Comparison of ENCODE assay signal across 8 mouse cellular contexts in the genomic region with DNA sequence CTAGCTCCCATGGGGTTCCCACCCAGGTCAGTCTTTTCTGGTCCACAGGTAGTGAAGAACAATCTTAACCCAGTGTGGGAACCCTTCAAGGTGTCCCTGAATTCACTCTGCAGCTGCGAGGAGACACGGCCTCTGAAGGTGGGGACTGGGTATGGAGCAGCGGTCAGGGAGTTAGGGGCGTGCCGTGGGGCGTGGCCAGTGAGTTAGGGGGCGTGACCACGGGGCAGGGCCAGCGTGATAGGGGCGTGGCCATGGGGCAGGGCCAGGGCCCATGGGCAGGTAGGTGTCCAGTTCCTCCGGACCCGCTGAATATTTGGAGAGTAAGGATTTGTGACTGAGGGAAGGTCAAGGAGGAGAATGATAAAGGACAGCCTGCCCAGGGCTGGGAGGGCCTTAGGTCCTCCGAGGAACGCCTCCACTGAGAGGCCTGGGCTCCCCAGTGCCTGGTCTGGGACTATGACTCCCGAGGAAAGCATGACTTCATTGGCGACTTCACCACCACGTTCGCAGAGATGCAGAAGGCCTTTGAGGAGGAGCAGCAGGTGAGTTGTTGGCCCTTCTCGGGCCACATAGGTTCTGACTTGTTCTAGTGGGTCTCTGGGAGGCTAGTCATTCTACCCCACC. TPM values are rescaled to one million over a fixed set of nuclear protein-coding genes. Genes with fewer than 3 reads are reported as not detected.
DNase-seq lines count a peak whose midpoint lies in the region; ATAC-seq lines count a peak whose summit lies in the region.

No protein-coding gene starts in this region.

- peaks cover 13% of the 10 kb centered on the region for H3K4me1 ChIP-seq in kidney, embryonic 16.5 days (ENCODE audit: insufficient read depth, low read length)

- peak overlapping the region; percentile 14; the same call in 1 of the 2 replicates for H3K4me3 ChIP-seq in kidney, embryonic 16.5 days (ENCODE audit: low read length)

- H3K4me2 ChIP-seq in kidney, embryonic 16.5 days (replicated peaks; ENCODE audit: low read depth, low read length), result peak overlapping the region; percentile 21; the same call in 1 of the 2 replicates

- no peaks in the 10 kb centered on the region for H3K9me3 ChIP-seq in kidney, embryonic 16.5 days (ENCODE audit: low read length)

- H3K27me3 ChIP-seq in kidney, embryonic 16.5 days (ENCODE audit: insufficient read depth, low read length), result peaks cover 11% of the 10 kb centered on the region

- WGBS in kidney, embryonic 16.5 days, result 6% methylated on average over 19 of the region's 19 CpGs

- H3K36me3 ChIP-seq in kidney, embryonic 16.5 days (ENCODE audit: insufficient read depth, low read length), result no peaks in the 10 kb centered on the region

- no peak overlapping the region for H3K27ac ChIP-seq in kidney, embryonic 16.5 days (ENCODE audit: low read length)

- peak; percentile 28 for DNase-seq in CD4-positive, CD25-positive, alpha-beta regulatory T cell, adult 2 months (ENCODE audit: low read depth, low spot score)
- peak; percentile 65 for DNase-seq in ovary, postnatal 36 days (ENCODE audit: low spot score)
- no peak for DNase-seq in ovary, adult 18-20 months (ENCODE audit: low spot score)
- DNase-seq in lung, postnatal 14 days, result peak; percentile 72
- no peak for DNase-seq in layer of hippocampus, postnatal 10 days (ENCODE audit: low spot score in 2 of 2)

- no peak overlapping the region for H3K9ac ChIP-seq in kidney, embryonic 16.5 days (replicated peaks; ENCODE audit: low read length)

- ATAC-seq in CD4-positive, CD25-positive, alpha-beta regulatory T cell, adult 4 months, result no peak
- ATAC-seq in kidney, embryonic 16.5 days (ENCODE audit: low FRiP score, low TSS enrichment), result peak; percentile 74
- ATAC-seq in activated CD4-positive, CD25-positive, alpha-beta regulatory T cell, adult 4 months, result no peak

RNA-seq across cellular contexts. Expression of a gene that starts 9.1 kb away (rescaled TPM):
- polyA plus RNA-seq in CD4-positive, CD25-positive, alpha-beta regulatory T cell, adult 4 months (2017; shearing (Covaris generic)), result 1 to 10 TPM; 1.0 to 2.7 TPM
- polyA plus RNA-seq in kidney, embryonic 16.5 days (2015; fragmentation: Nextera tagmentation; extraction: Ambion mirVana), result 1.8 and 2.1 TPM in 2 replicates
- 1 to 10 TPM in 1 of 2 experiments, under 1 TPM in 1; 0.65 to 2.2 TPM for polyA plus RNA-seq in activated CD4-positive, CD25-positive, alpha-beta regulatory T cell, adult 4 months (2017; shearing (Covaris generic))
- 100 to 1,000 TPM; 232 to 244 TPM for total RNA-seq in layer of hippocampus, postnatal 10 days (2021)

RNA-seq across cellular contexts. Expression of a gene that starts 24.2 kb away (rescaled TPM):
- polyA plus RNA-seq in CD4-positive, CD25-positive, alpha-beta regulatory T cell, adult 4 months (2017; shearing (Covaris generic)), result 1,000 to 10,000 TPM; 2,671 to 2,712 TPM
- polyA plus RNA-seq in kidney, embryonic 16.5 days (2015; fragmentation: Nextera tagmentation; extraction: Ambion mirVana), result 1,084 and 1,349 TPM in 2 replicates
- polyA plus RNA-seq in activated CD4-positive, CD25-positive, alpha-beta regulatory T cell, adult 4 months (2017; shearing (Covaris generic)), result 1,000 to 10,000 TPM; 2,503 to 2,608 TPM
- total RNA-seq in layer of hippocampus, postnatal 10 days (2021), result 100 to 1,000 TPM; 474 to 547 TPM

RNA-seq across cellular contexts. Expression of a gene that starts 31.8 kb away (rescaled TPM):
- under 1 TPM in 1 of 2 experiments, not detected in 1; 0.42 TPM for polyA plus RNA-seq in CD4-positive, CD25-positive, alpha-beta regulatory T cell, adult 4 months (2017; shearing (Covaris generic))
- 10.5 and 12.6 TPM in 2 replicates for polyA plus RNA-seq in kidney, embryonic 16.5 days (2015; fragmentation: Nextera tagmentation; extraction: Ambion mirVana)
- polyA plus RNA-seq in activated CD4-positive, CD25-positive, alpha-beta regulatory T cell, adult 4 months (2017; shearing (Covaris generic)), result not detected
- 1 to 10 TPM in 1 of 2 experiments, under 1 TPM in 1; 0.80 to 1.1 TPM for total RNA-seq in layer of hippocampus, postnatal 10 days (2021)

RNA-seq across cellular contexts. Expression of a gene that starts 59.7 kb away (rescaled TPM):
- polyA plus RNA-seq in CD4-positive, CD25-positive, alpha-beta regulatory T cell, adult 4 months (2017; shearing (Covaris generic)), result not detected
- polyA plus RNA-seq in kidney, embryonic 16.5 days (2015; fragmentation: Nextera tagmentation; extraction: Ambion mirVana), result 9.6 and 11.8 TPM in 2 replicates
- polyA plus RNA-seq in activated CD4-positive, CD25-positive, alpha-beta regulatory T cell, adult 4 months (2017; shearing (Covaris generic)), result not detected
- under 1 TPM; 0.25 to 0.41 TPM for total RNA-seq in layer of hippocampus, postnatal 10 days (2021)

Comparison
In these comparisons a context has a peak if more than half of its experiments do, and no peak if none do; other contexts are left out.
1. DNase-seq: peak in CD4-positive, CD25-positive, alpha-beta regulatory T cell, adult 2 months (single experiment), ovary, postnatal 36 days (single experiment) and lung, postnatal 14 days (single experiment); none in ovary, adult 18-20 months (single experiment) and layer of hippocampus, postnatal 10 days (0 of 2).